Mouse (Mus musculus): ENCODE measurements around the gene Ankrd2.

DNA sequence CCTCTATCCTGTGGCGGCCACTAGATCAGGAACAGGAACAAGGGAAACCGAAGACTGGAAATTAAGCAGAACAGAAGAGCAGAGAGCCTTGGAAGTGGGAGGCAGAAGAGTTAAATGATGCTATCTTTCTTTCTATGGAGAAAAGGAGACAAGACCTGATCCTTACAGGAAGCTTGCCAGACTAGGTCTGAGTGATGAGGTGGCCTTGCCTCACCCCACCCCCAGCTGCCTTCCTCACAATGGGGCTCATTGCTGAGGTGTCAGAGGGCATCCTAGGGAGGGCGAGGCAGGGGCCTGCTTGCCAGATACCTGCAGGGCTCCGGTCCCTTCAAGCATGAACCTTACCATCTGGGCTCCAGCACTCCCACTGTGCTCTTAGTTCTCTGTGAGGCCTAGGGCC, 16.1 kb downstream of the Ankrd2 start, which contains the start of gene 4933411K16Rik:
- TF ChIP-seq CTCF (IDR thresholded peaks at IDR 0.05; ENCODE audit: low read depth): no peak
- no peak for TF ChIP-seq EP300 (IDR thresholded peaks at IDR 0.05; ENCODE audit: low read depth)
